ENCODE assay signal across 9 mouse cellular contexts in the genomic region with DNA sequence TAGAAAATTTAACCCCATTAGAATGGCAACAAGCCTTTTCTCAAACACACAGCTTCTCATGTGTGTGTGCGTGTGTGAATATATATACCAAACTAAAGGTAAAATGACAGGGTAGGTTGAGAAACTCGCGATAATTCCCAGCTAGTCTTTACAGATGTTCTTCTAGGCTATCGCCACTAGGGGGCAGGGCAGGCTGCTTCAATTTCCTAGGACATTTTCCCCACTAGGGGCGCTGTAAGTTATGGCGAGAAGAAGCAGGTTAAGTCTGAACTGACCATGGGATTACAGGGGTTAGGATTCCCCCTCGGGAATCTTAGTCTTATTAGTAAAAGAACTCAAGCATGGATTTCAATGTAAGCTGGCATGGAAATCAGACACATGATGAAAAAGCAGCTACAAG. TPM values are rescaled to one million over a fixed set of nuclear protein-coding genes. Genes with fewer than 3 reads are reported as not detected.
DNase-seq lines count a peak whose midpoint lies in the region; ATAC-seq and TF ChIP-seq lines count a peak whose summit lies in the region.
"Had no signal": no experiment of that assay in that cellular context is flagged by ENCODE, and none has a peak within 500 bp of the region (broad histone marks: within the 10 kb centered on the region; RNA-seq: fewer than 3 reads in every experiment).

No protein-coding gene starts in this region.

- TF ChIP-seq CTCF in bone marrow macrophage, adult 2 months (IDR thresholded peaks at IDR 0.05; ENCODE audit: low read depth, low read length): peak; percentile 99

- no peaks in the 10 kb centered on the region for H3K9me3 ChIP-seq in liver, embryonic 12.5 days (replicated peaks)
- H3K9me3 ChIP-seq in hindbrain, embryonic 16.5 days (ENCODE audit: control insufficient read depth, low read length): no peaks in the 10 kb centered on the region
- H3K9me3 ChIP-seq in neural tube, embryonic 11.5 days (ENCODE audit: control insufficient read depth, low read length): no peaks in the 10 kb centered on the region
- H3K9me3 ChIP-seq: heart, embryonic 13.5 days had no signal

- 17% methylated on average over 7 of the region's 7 CpGs for WGBS in liver, embryonic 12.5 days (ENCODE audit: insufficient replicate concordance)
- WGBS in hindbrain, embryonic 16.5 days: 32% methylated on average over 7 of the region's 7 CpGs
- WGBS in neural tube, embryonic 11.5 days: 38% methylated on average over 7 of the region's 7 CpGs

- H3K4me3 ChIP-seq in liver, embryonic 12.5 days: no peak overlapping the region
- no peak overlapping the region for H3K4me3 ChIP-seq in bone marrow macrophage, adult 2 months (ENCODE audit: insufficient read depth, low read length)
- H3K4me3 ChIP-seq in hindbrain, embryonic 16.5 days (ENCODE audit: low read length): no peak overlapping the region
- no peak overlapping the region for H3K4me3 ChIP-seq in neural tube, embryonic 11.5 days (ENCODE audit: low read depth, low read length)
- H3K4me3 ChIP-seq: heart, embryonic 13.5 days had no signal

- H3K27me3 ChIP-seq in liver, embryonic 12.5 days (replicated peaks): no peaks in the 10 kb centered on the region; the same call in none of the 2 replicates
- H3K27me3 ChIP-seq in hindbrain, embryonic 16.5 days (replicated peaks; ENCODE audit: control insufficient read depth, insufficient read depth, low read length): 0 out of 2 replicates have a peak, but pooled peaks cover 2% of the 10 kb centered on the region
- H3K27me3 ChIP-seq in neural tube, embryonic 11.5 days (ENCODE audit: control insufficient read depth, insufficient read depth, low read length): no peaks in the 10 kb centered on the region
- H3K27me3 ChIP-seq: heart, embryonic 13.5 days had no signal

- DNase-seq in liver: peak; percentile 71
- DNase-seq in left cerebral cortex, postnatal 4 days: peak; percentile 77
- peak; percentile 82 for DNase-seq in neural tube, embryonic 11.5 days (ENCODE audit: low spot score)
- peak; percentile 26 to 39 for DNase-seq in thymus, adult 18-20 months

- no peak for ATAC-seq in liver, embryonic 12.5 days
- ATAC-seq in erythroblast, adult 5-6 weeks (replicated peaks; ENCODE audit: low FRiP score, poor library complexity, severe bottlenecking): peak; percentile 82
- peak; percentile 37 for ATAC-seq in hindbrain, embryonic 16.5 days
- no peak for ATAC-seq in neural tube, embryonic 11.5 days (ENCODE audit: insufficient read depth, low FRiP score, low TSS enrichment)

- TF ChIP-seq POLR2A in bone marrow macrophage, adult 2 months (IDR thresholded peaks at IDR 0.05; ENCODE audit: borderline replicate concordance, low read depth, low read length): no peak

- no peaks in the 10 kb centered on the region for H3K4me1 ChIP-seq in liver, embryonic 12.5 days
- no peaks in the 10 kb centered on the region for H3K4me1 ChIP-seq in bone marrow macrophage, adult 2 months (ENCODE audit: control insufficient read depth, insufficient read depth, low read length)
- peaks cover 5% of the 10 kb centered on the region for H3K4me1 ChIP-seq in hindbrain, embryonic 16.5 days (ENCODE audit: control insufficient read depth, insufficient read depth, low read depth, low read length)
- no peaks in the 10 kb centered on the region for H3K4me1 ChIP-seq in neural tube, embryonic 11.5 days (ENCODE audit: control insufficient read depth, insufficient read depth, low read length)

- no peaks in the 10 kb centered on the region for H3K36me3 ChIP-seq in liver, embryonic 12.5 days
- H3K36me3 ChIP-seq in hindbrain, embryonic 16.5 days (ENCODE audit: control insufficient read depth, insufficient read depth, low read length): no peaks in the 10 kb centered on the region
- H3K36me3 ChIP-seq in neural tube, embryonic 11.5 days (ENCODE audit: control insufficient read depth, insufficient read depth, low read length): no peaks in the 10 kb centered on the region
- H3K36me3 ChIP-seq: heart, embryonic 13.5 days had no signal

- H3K9ac ChIP-seq in liver, embryonic 12.5 days: no peak overlapping the region
- H3K9ac ChIP-seq in hindbrain, embryonic 16.5 days (ENCODE audit: low read depth, low read length): no peak overlapping the region
- H3K9ac ChIP-seq in neural tube, embryonic 11.5 days (ENCODE audit: low read length): no peak overlapping the region
- H3K9ac ChIP-seq: heart, embryonic 13.5 days had no signal

- no peak overlapping the region for H3K27ac ChIP-seq in liver, embryonic 12.5 days
- no peak overlapping the region for H3K27ac ChIP-seq in bone marrow macrophage, adult 2 months (ENCODE audit: insufficient read depth, low read depth, low read length)
- no peak overlapping the region for H3K27ac ChIP-seq in hindbrain, embryonic 16.5 days (ENCODE audit: low read depth, low read length)
- H3K27ac ChIP-seq in neural tube, embryonic 11.5 days (ENCODE audit: low read depth, low read length): no peak overlapping the region
- H3K27ac ChIP-seq: heart, embryonic 13.5 days had no signal

- H3K4me2 ChIP-seq in liver, embryonic 12.5 days: no peak overlapping the region
- H3K4me2 ChIP-seq in hindbrain, embryonic 16.5 days (ENCODE audit: low read length): no peak overlapping the region
- H3K4me2 ChIP-seq in neural tube, embryonic 11.5 days (ENCODE audit: low read depth): no peak overlapping the region
- H3K4me2 ChIP-seq: heart, embryonic 13.5 days had no signal

- intact Hi-C loops in left cerebral cortex, postnatal 4 days (cut with DNase I): no loop called here

RNA-seq across cellular contexts. Expression of a gene that starts 39.9 kb away (rescaled TPM):
- polyA plus RNA-seq in liver, embryonic 12.5 days (2016; fragmentation: Nextera tagmentation; extraction: Ambion mirVana): 0.08 and 0.29 TPM in 2 replicates
- polyA plus RNA-seq in bone marrow macrophage, adult 2 months (2012; ENCODE audit: insufficient read depth, insufficient read length, missing spikeins): 0.16 TPM in 1 of 2 replicates, not detected in the other
- not detected in 2 replicates for total RNA-seq in erythroblast, adult 5-6 weeks (2015; ENCODE audit: low replicate concordance)
- total RNA-seq in erythroblast, adult 5-6 weeks (2017; ENCODE audit: low replicate concordance): not detected in 2 replicates
- 0.34 and 1.5 TPM in 2 replicates for polyA plus RNA-seq in hindbrain, embryonic 16.5 days (2015; fragmentation: Nextera tagmentation; extraction: Ambion mirVana)
- total RNA-seq in left cerebral cortex, postnatal 4 days (2021): under 1 TPM; 0.18 TPM
- polyA plus RNA-seq in neural tube, embryonic 11.5 days (2014; fragmentation: Nextera tagmentation; extraction: Ambion mirVana): 3.5 and 4.0 TPM in 2 replicates

RNA-seq across cellular contexts. Expression of a gene that starts 51.7 kb away (rescaled TPM):
- 4.0 and 4.4 TPM in 2 replicates for polyA plus RNA-seq in liver, embryonic 12.5 days (2016; fragmentation: Nextera tagmentation; extraction: Ambion mirVana)
- 1.2 and 1.6 TPM in 2 replicates for polyA plus RNA-seq in bone marrow macrophage, adult 2 months (2012; ENCODE audit: insufficient read depth, insufficient read length, missing spikeins)
- total RNA-seq in erythroblast, adult 5-6 weeks (2015; ENCODE audit: low replicate concordance): 0.96 and 1.5 TPM in 2 replicates
- total RNA-seq in erythroblast, adult 5-6 weeks (2017; ENCODE audit: low replicate concordance): 2.1 and 2.4 TPM in 2 replicates
- 5.0 and 5.5 TPM in 2 replicates for polyA plus RNA-seq in hindbrain, embryonic 16.5 days (2015; fragmentation: Nextera tagmentation; extraction: Ambion mirVana)
- total RNA-seq in left cerebral cortex, postnatal 4 days (2021): 1 to 10 TPM; 8.0 to 8.3 TPM
- polyA plus RNA-seq in neural tube, embryonic 11.5 days (2014; fragmentation: Nextera tagmentation; extraction: Ambion mirVana): 7.2 and 7.4 TPM in 2 replicates

Comparison
In these comparisons a context has a peak if more than half of its experiments do, and no peak if none do; other contexts are left out.
1. ATAC-seq: peak in erythroblast, adult 5-6 weeks (single experiment) and hindbrain, embryonic 16.5 days (single experiment); none in liver, embryonic 12.5 days (single experiment) and neural tube, embryonic 11.5 days (single experiment).
2. Peak in every context shown above with its lines, with median percentiles within 50 percentile points of each other: DNase-seq.